Mouse (Mus musculus) ES-Bruce4 (cell line): ENCODE data around the gene Rnf213.

Experiments used
- CTCF ChIP-seq: IDR thresholded peaks from one replicate; pipeline ENCODE4 v1.8.1; 2011; ENCODE audit warnings: low read depth, low read length
- POLR2A ChIP-seq: IDR thresholded peaks from one replicate; pipeline ENCODE4 v1.8.1; 2011; ENCODE audit warnings: low read length; ENCODE audit not compliant: insufficient read depth

DNA sequence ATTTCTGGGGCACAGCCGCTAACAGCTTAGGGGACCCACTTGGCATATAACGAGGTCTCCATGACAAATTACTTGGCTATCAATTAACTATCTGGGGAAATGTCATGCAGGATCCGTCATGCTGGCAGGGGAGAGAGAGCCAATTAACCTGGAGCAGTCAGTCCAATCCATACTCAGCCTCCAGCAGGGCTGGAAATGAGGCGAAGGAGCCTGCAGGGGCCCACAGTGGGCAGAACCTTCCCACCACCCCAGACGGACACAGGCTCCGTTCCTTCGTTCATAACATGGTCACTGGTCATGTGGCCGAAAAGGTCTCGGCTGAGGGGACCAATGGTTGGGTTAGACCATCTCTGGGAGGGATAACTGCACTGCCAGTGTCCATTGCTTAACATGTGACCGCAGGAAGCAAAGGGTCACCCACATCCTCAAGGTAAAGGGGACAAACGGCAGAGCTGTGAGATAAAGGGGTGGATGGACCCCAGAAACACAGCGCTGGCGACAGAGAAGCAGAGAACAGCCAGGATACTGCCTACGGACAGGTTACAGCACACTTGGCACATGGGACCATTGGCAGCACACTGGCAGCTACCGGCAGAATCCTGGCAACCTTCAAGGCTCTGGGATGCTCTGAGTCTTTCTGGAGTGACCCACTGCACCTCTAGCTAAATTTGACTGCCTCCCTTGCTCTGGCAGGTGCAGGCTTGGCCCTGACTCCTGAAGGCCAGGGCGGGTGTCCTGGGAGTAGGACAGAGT, 121.4 kb downstream of the Rnf213 start:
- TF ChIP-seq POLR2A, result no peak
- no peak for TF ChIP-seq CTCF
